Mouse (Mus musculus) MEL (cell line): ENCODE data around the gene Ccdc3. TPM values are rescaled to one million over a fixed set of nuclear protein-coding genes. Genes with fewer than 3 reads are reported as not detected.

Source experiments
- DNase-seq: peaks from one replicate; pipeline ENCODE4 v3.0.0; 2011; ENCODE audit warnings: low read depth, low spot score
- H3K27ac ChIP-seq: 2 replicates; pipeline ENCODE4 v1.5.1; 2012; ENCODE audit warnings: low read depth, mild to moderate bottlenecking, control low read depth, low read length, moderate library complexity; ENCODE audit not compliant: control insufficient read depth
- H3K27me3 ChIP-seq, 2 experiments: fragments of 150-350 bp in 1 of 2; sonication (generic) in 1 of 2; 2 replicates each; pipeline ENCODE4 v1.6.1; 2012; ENCODE audit warnings: low read length in 2 of 2, mild to moderate bottlenecking in 2 of 2, improper control_type of control experiment in 1 of 2, moderate library complexity in 1 of 2; ENCODE audit not compliant: insufficient read depth in 2 of 2, control insufficient read depth in 1 of 2
- H3K36me3 ChIP-seq, 2 experiments: 2 replicates each; pipeline ENCODE4 v1.6.1; 2012 to 2014; ENCODE audit warnings: low read length in 2 of 2, improper control_type of control experiment in 1 of 2, inconsistent platforms in 1 of 2, mild to moderate bottlenecking in 1 of 2; ENCODE audit not compliant: insufficient read depth in 2 of 2, control insufficient read depth in 1 of 2
- H3K4me1 ChIP-seq, 2 experiments: fragments of 150-350 bp in 1 of 2; sonication (generic) in 1 of 2; 2 replicates each; pipeline ENCODE4 v1.6.1; 2012; ENCODE audit warnings: low read length in 2 of 2, improper control_type of control experiment in 1 of 2, mild to moderate bottlenecking in 1 of 2; ENCODE audit not compliant: insufficient read depth in 2 of 2, control insufficient read depth in 1 of 2
- H3K4me3 ChIP-seq, 2 experiments: fragments of 150-350 bp in 1 of 2; sonication (generic) in 1 of 2; 2 replicates each; pipeline ENCODE4 v1.5.1; 2012; ENCODE audit warnings: low read depth in 2 of 2, low read length in 2 of 2, mild to moderate bottlenecking in 2 of 2, moderate library complexity in 2 of 2, control low read depth in 1 of 2, improper control_type of control experiment in 1 of 2; ENCODE audit not compliant: control insufficient read depth in 1 of 2, insufficient read depth in 1 of 2
- H3K79me2 ChIP-seq: 2 replicates; pipeline ENCODE4 v1.6.1; 2012; ENCODE audit warnings: mild to moderate bottlenecking, low read length, moderate library complexity; ENCODE audit not compliant: control insufficient read depth, poor library complexity, insufficient read depth
- H3K9ac ChIP-seq: 2 replicates; pipeline ENCODE4 v1.6.1; 2012; ENCODE audit warnings: low read depth, mild to moderate bottlenecking, control low read depth, low read length, moderate library complexity; ENCODE audit not compliant: control insufficient read depth, poor library complexity, severe bottlenecking
- H3K9me3 ChIP-seq: fragments of 150-350 bp; sonication (generic); replicated peaks from 2 replicates; pipeline ENCODE4 v1.6.1; 2012; ENCODE audit warnings: mild to moderate bottlenecking, low read length, improper control_type of control experiment, moderate library complexity; ENCODE audit not compliant: insufficient read depth
- BHLHE40 ChIP-seq: IDR thresholded peaks from 2 replicates; pipeline ENCODE4 v1.6.1; 2012; ENCODE audit warnings: low read depth, mild to moderate bottlenecking, inconsistent platforms, low read length, improper control_type of control experiment, borderline replicate concordance
- CHD1 ChIP-seq: IDR thresholded peaks from 2 replicates; pipeline ENCODE4 v1.6.1; 2012; ENCODE audit warnings: low read depth, mild to moderate bottlenecking, inconsistent platforms, low read length, improper control_type of control experiment
- CHD2 ChIP-seq: IDR thresholded peaks from 2 replicates; pipeline ENCODE4 v1.6.1; 2011; ENCODE audit warnings: low read length, improper control_type of control experiment
- E2F4 ChIP-seq: IDR thresholded peaks from 2 replicates; pipeline ENCODE4 v1.6.1; 2011; ENCODE audit warnings: low read depth, low read length, improper control_type of control experiment, borderline replicate concordance
- EP300 ChIP-seq, 2 experiments: IDR thresholded peaks; 2 replicates each; pipeline ENCODE4 v1.6.1; 2011; ENCODE audit warnings: improper control_type of control experiment in 2 of 2, low read length in 2 of 2, low read depth in 1 of 2, mild to moderate bottlenecking in 1 of 2
- GABPA ChIP-seq: IDR thresholded peaks from 2 replicates; pipeline ENCODE4 v1.6.1; 2012; ENCODE audit warnings: low read depth, mild to moderate bottlenecking, inconsistent platforms, low read length, improper control_type of control experiment, moderate library complexity
- GATA1 ChIP-seq: IDR thresholded peaks from 2 replicates; pipeline ENCODE4 v1.6.1; 2011; ENCODE audit warnings: low read depth, low read length, improper control_type of control experiment
- HCFC1 ChIP-seq: IDR thresholded peaks from 2 replicates; pipeline ENCODE4 v1.6.1; 2012; ENCODE audit warnings: low read depth, mild to moderate bottlenecking, inconsistent platforms, low read length, improper control_type of control experiment, moderate library complexity
- JUND ChIP-seq: IDR thresholded peaks from 2 replicates; pipeline ENCODE4 v1.6.1; 2011; ENCODE audit warnings: low read depth, mild to moderate bottlenecking, improper control_type of control experiment, low read length
- KAT2A ChIP-seq: conservative IDR thresholded peaks from 2 replicates; pipeline ENCODE4 v1.6.1; 2012; ENCODE audit warnings: low read depth, low read length, improper control_type of control experiment, inconsistent platforms
- MAFK ChIP-seq: IDR thresholded peaks from 2 replicates; pipeline ENCODE4 v1.6.1; 2011; ENCODE audit warnings: low read depth, mild to moderate bottlenecking, low read length, improper control_type of control experiment, borderline replicate concordance
- MAX ChIP-seq: IDR thresholded peaks from 2 replicates; pipeline ENCODE4 v1.6.1; 2011; ENCODE audit warnings: low read length, improper control_type of control experiment
- MEF2A ChIP-seq: IDR thresholded peaks from 2 replicates; pipeline ENCODE4 v1.6.1; 2014; ENCODE audit warnings: low read depth, mild to moderate bottlenecking, inconsistent platforms, low read length, improper control_type of control experiment; ENCODE audit not compliant: poor library complexity, insufficient replicate concordance, severe bottlenecking; ENCODE audit errors: extremely low read depth
- MYB ChIP-seq: IDR thresholded peaks from 2 replicates; pipeline ENCODE4 v1.6.1; 2011; ENCODE audit warnings: mild to moderate bottlenecking, low read depth, low read length, improper control_type of control experiment
- POLR2AphosphoS5 ChIP-seq: IDR thresholded peaks from 2 replicates; pipeline ENCODE4 v1.6.1; 2012; ENCODE audit warnings: low read depth, borderline replicate concordance, mild to moderate bottlenecking, inconsistent platforms, low read length, moderate library complexity, mixed read lengths
- SIN3A ChIP-seq: IDR thresholded peaks from 2 replicates; pipeline ENCODE4 v1.6.1; 2012; ENCODE audit warnings: low read length, improper control_type of control experiment, inconsistent platforms
- SMC3 ChIP-seq: IDR thresholded peaks from 2 replicates; pipeline ENCODE4 v1.6.1; 2011; ENCODE audit warnings: low read depth, low read length, improper control_type of control experiment
- TBP ChIP-seq: IDR thresholded peaks from 2 replicates; pipeline ENCODE4 v1.8.0; 2011; ENCODE audit warnings: low read depth, low read length, improper control_type of control experiment
- TCF12 ChIP-seq: IDR thresholded peaks from 2 replicates; pipeline ENCODE4 v1.6.1; 2014; ENCODE audit warnings: low read depth, mild to moderate bottlenecking, inconsistent platforms, low read length, improper control_type of control experiment, moderate library complexity
- USF1 ChIP-seq: IDR thresholded peaks from 2 replicates; pipeline ENCODE4 v1.6.1; 2014; ENCODE audit warnings: low read depth, mild to moderate bottlenecking, inconsistent platforms, low read length, improper control_type of control experiment, moderate library complexity
- USF2 ChIP-seq, 2 experiments: IDR thresholded peaks; 2 replicates each; pipeline ENCODE4 v1.6.1; 2011 to 2012; ENCODE audit warnings: improper control_type of control experiment in 2 of 2, low read length in 2 of 2, borderline replicate concordance in 1 of 2, inconsistent platforms in 1 of 2, low read depth in 1 of 2, mild to moderate bottlenecking in 1 of 2; ENCODE audit not compliant: insufficient read depth in 1 of 2
- ZKSCAN1 ChIP-seq: IDR thresholded peaks from 2 replicates; pipeline ENCODE4 v1.6.1; 2012; ENCODE audit warnings: low read depth, mild to moderate bottlenecking, inconsistent platforms, low read length, improper control_type of control experiment, moderate library complexity
- ZNF384 ChIP-seq: IDR thresholded peaks from 2 replicates; pipeline ENCODE4 v1.6.1; 2012; ENCODE audit warnings: low read depth, mild to moderate bottlenecking, inconsistent platforms, low read length, improper control_type of control experiment
- polyA plus RNA-seq, 2 experiments: library from polyadenylated mRNA; stranded (reverse) in 1 of 2; unstranded in 1 of 2; fragments of >175 nt in 1 of 2; fragments of >200 nt in 1 of 2; gene quantifications; 2 replicates each; pipeline versions ENCODE4 v1.2.1 to v1.2.4; 2012; ENCODE audit warnings: low replicate concordance in 2 of 2, low read depth in 1 of 2; ENCODE audit not compliant: insufficient read length in 2 of 2, insufficient read depth in 1 of 2, missing spikeins in 1 of 2
- total RNA-seq: library from RNA; depleted of rRNA; stranded (reverse); fragments of 300-350 nt; gene quantifications from 2 replicates; pipeline ENCODE4 v1.2.3, GENCODE M21; 2012

The Ccdc3 gene
- total and polyA plus RNA-seq, 3 experiments, result not detected

- H3K79me2 ChIP-seq, result no peaks in the 10 kb centered on the region
- no peak overlapping the region for H3K27ac ChIP-seq
- no peak overlapping the region for H3K4me3 ChIP-seq
- no peaks in the 10 kb centered on the region for H3K36me3 ChIP-seq
- no peaks in the 10 kb centered on the region for H3K9me3 ChIP-seq
- DNase-seq, result no peak
- H3K27me3 ChIP-seq, result peaks cover 2 to 4% of the 10 kb centered on the region in 2 experiments
- no peaks in the 10 kb centered on the region for H3K4me1 ChIP-seq
- H3K9ac ChIP-seq, result no peak overlapping the region
- TF ChIP-seq MEF2A, result no peak
- TF ChIP-seq HCFC1, result no peak
- TF ChIP-seq USF2 (IDR thresholded peaks at IDR 0.05; ENCODE audit: borderline replicate concordance in 1 of 2, insufficient read depth in 1 of 2, low read depth in 1 of 2, low read length in 2 of 2), result no peak
- no peak for TF ChIP-seq JUND
- no peak for TF ChIP-seq USF1
- TF ChIP-seq KAT2A, result no peak
- TF ChIP-seq, all 39 proteins: peak for 0
Observed at GRCm38 (mm10) chr2:5237870-5238269, 100.3 kb downstream of the Ccdc3 start.

GRCm38 (mm10) chr2:5239492-5239891 is 101.9 kb downstream of the Ccdc3 start:
- Histone ChIP-seq H3K9ac (no peak overlapping the region), H3K4me1 (no peaks in the 10 kb centered on the region), H3K79me2 (no peaks in the 10 kb centered on the region), H3K36me3 (no peaks in the 10 kb centered on the region), H3K27me3 (peaks cover 2% of the 10 kb centered on the region in 2 experiments), H3K4me3 (no peak overlapping the region), H3K9me3 (no peaks in the 10 kb centered on the region), H3K27ac (no peak overlapping the region)
- TF ChIP-seq E2F4 (no peak), CHD1 (no peak), USF2 (IDR thresholded peaks at IDR 0.05; ENCODE audit: borderline replicate concordance in 1 of 2, insufficient read depth in 1 of 2, low read depth in 1 of 2, low read length in 2 of 2) (no peak), ZNF384 (no peak), POLR2AphosphoS5 (no peak), SMC3 (no peak), KAT2A (no peak), EP300 (IDR thresholded peaks at IDR 0.05; ENCODE audit: low read depth in 1 of 2, low read length in 2 of 2) (no peak), TBP (no peak), CHD2 (no peak), GATA1 (no peak), MYB (no peak), ZKSCAN1 (no peak), GABPA (no peak), BHLHE40 (no peak), MAX (no peak), MEF2A (no peak), TCF12 (no peak), MAFK (no peak), SIN3A (no peak)
- DNase-seq, result no peak
